Mouse (Mus musculus): ENCODE measurements around the gene Apela. TPM values are rescaled to one million over a fixed set of nuclear protein-coding genes. Genes with fewer than 3 reads are reported as not detected.

Gene Apela
- not detected for total RNA-seq (2021)
- long read RNA-seq, experiment 1: 0 reads
- long read RNA-seq, experiment 2: 0 reads

GRCm38 (mm10) chr8:65037117-65037533 lies at the start of gene Apela:
Gene Apela (minus strand): TSS chr8:65037336.
- no peak for DNase-seq

- no peak for DNase-seq
These were observed 48.5 kb upstream of the Apela start for GRCm38 (mm10) chr8:65085680-65086079.

- DNase-seq: no peak
These were observed 43.6 kb upstream of the Apela start for GRCm38 (mm10) chr8:65080731-65081130.

GRCm38 (mm10) chr8:65074733-65075132 lies 37.6 kb upstream of the Apela start, which contains the start of gene Gm10663:
Gene Gm10663 (plus strand): TSS chr8:65075033.
- DNase-seq: no peak

- DNase-seq: no peak
These were observed 33.9 kb upstream of the Apela start for GRCm38 (mm10) chr8:65070996-65071395.

- DNase-seq: no peak
These were observed 31.3 kb upstream of the Apela start for GRCm38 (mm10) chr8:65068473-65068819.

GRCm38 (mm10) chr8:65067694-65068472 lies 30.7 kb upstream of the Apela start:
- DNase-seq: no peak

- no peak for DNase-seq
These were observed 29.9 kb upstream of the Apela start for GRCm38 (mm10) chr8:65067031-65067430.

GRCm38 (mm10) chr8:65065622-65066021 lies 28.5 kb upstream of the Apela start:
- DNase-seq: no peak

- DNase-seq: no peak
These were observed 26.9 kb upstream of the Apela start for GRCm38 (mm10) chr8:65064071-65064470.

GRCm38 (mm10) chr8:65062195-65062594 lies 25.1 kb upstream of the Apela start:
- no peak for DNase-seq

GRCm38 (mm10) chr8:65056722-65057121 lies 19.6 kb upstream of the Apela start:
- DNase-seq: no peak

GRCm38 (mm10) chr8:65053968-65054367 lies 16.8 kb upstream of the Apela start:
- no peak for DNase-seq

- no peak for DNase-seq
These were observed 16.4 kb upstream of the Apela start for GRCm38 (mm10) chr8:65053554-65053953.

- DNase-seq: no peak
These were observed 10.7 kb upstream of the Apela start for GRCm38 (mm10) chr8:65047801-65048200.

- DNase-seq: no peak
These were observed 10.1 kb upstream of the Apela start for GRCm38 (mm10) chr8:65047193-65047592.

GRCm38 (mm10) chr8:65046565-65046964 lies 9.4 kb upstream of the Apela start:
- no peak for DNase-seq

- DNase-seq: no peak
These were observed 3.0 kb downstream of the Apela start for GRCm38 (mm10) chr8:65034136-65034535.

GRCm38 (mm10) chr8:65033056-65033455 lies 4.1 kb downstream of the Apela start:
- no peak for DNase-seq

GRCm38 (mm10) chr8:65032107-65032506 lies 5.0 kb downstream of the Apela start:
- no peak for DNase-seq

- no peak for DNase-seq
These were observed 6.2 kb downstream of the Apela start for GRCm38 (mm10) chr8:65030735-65031485.

- DNase-seq: no peak
These were observed 7.4 kb downstream of the Apela start for GRCm38 (mm10) chr8:65029776-65030175.

GRCm38 (mm10) chr8:65028959-65029686 lies 8.0 kb downstream of the Apela start:
- DNase-seq: no peak
